In genomic region chr1:133363276-133364021, GRCm38 (mm10) we compare ENCODE assay signal across 8 mouse cellular contexts. TPM values are rescaled to one million over a fixed set of nuclear protein-coding genes. Genes with fewer than 3 reads are reported as not detected.
DNase-seq lines count a peak whose midpoint lies in the region; ATAC-seq and TF ChIP-seq lines count a peak whose summit lies in the region.

Gene Etnk2, plus strand, starts transcription at chr1:133363572.

- intact Hi-C loops in heart, postnatal 36 days (cut with DNase I), result no loop called here

- DNase-seq in ES-CJ7 (ENCODE audit: low read depth, low spot score), result peak; percentile 98
- DNase-seq in cerebellum, adult 11-12 months, result peak; percentile 30
- peak; percentile 82 for DNase-seq in forebrain, postnatal 0 days
- DNase-seq in heart, postnatal 36 days, result peak; percentile 77 to 78
- peak; percentile 56 for DNase-seq in layer of hippocampus, adult 9-11 months
- peak; percentile 69 for DNase-seq in ovary, postnatal 14 days (ENCODE audit: low spot score)
- DNase-seq in thymus, postnatal 4 days, result peak; percentile 70

- H3K4me3 ChIP-seq in forebrain, postnatal 0 days (ENCODE audit: low read depth, low read length), result peak within 1 kb of the TSS; percentile 61
- peak within 1 kb of the TSS; percentile 53 for H3K4me3 ChIP-seq in lung, embryonic 15.5 days

- TF ChIP-seq CTCF in forebrain, postnatal 0 days (IDR thresholded peaks at IDR 0.05; ENCODE audit: low read depth), result no peak

- ATAC-seq in forebrain, postnatal 0 days, result peak; percentile 85
- ATAC-seq in lung, embryonic 15.5 days (ENCODE audit: borderline replicate concordance, extremely low read depth, low FRiP score, low TSS enrichment), result peak; percentile 76

- H3K27ac ChIP-seq in forebrain, postnatal 0 days (ENCODE audit: low read depth, low read length), result 0 out of 2 replicates have a peak within 1 kb of the TSS, but pooled peaks have one; percentile 29
- H3K27ac ChIP-seq in lung, embryonic 15.5 days, result no peak within 1 kb of the TSS

- peak within 1 kb of the TSS; percentile 70 for H3K9ac ChIP-seq in forebrain, postnatal 0 days
- H3K9ac ChIP-seq in lung, embryonic 15.5 days, result peak within 1 kb of the TSS; percentile 38

- 2% methylated on average over 52 of the region's 52 CpGs for WGBS in forebrain, postnatal 0 days
- WGBS in lung, embryonic 15.5 days, result under 1% methylated on average over 52 of the region's 52 CpGs

- H3K4me1 ChIP-seq in forebrain, postnatal 0 days (ENCODE audit: insufficient read depth), result 0 out of 2 replicates have a peak, but pooled peaks cover 3% of the 10 kb centered on the region
- H3K4me1 ChIP-seq in lung, embryonic 15.5 days, result peaks cover 26% of the 10 kb centered on the region

- H3K4me2 ChIP-seq in forebrain, postnatal 0 days (ENCODE audit: low read depth), result peak within 1 kb of the TSS; percentile 90
- peak within 1 kb of the TSS; percentile 94 for H3K4me2 ChIP-seq in lung, embryonic 15.5 days

- H3K27me3 ChIP-seq in forebrain, postnatal 0 days (ENCODE audit: insufficient read depth, low read length), result peaks cover 12% of the 10 kb centered on the region
- H3K27me3 ChIP-seq in lung, embryonic 15.5 days, result peaks cover 42% of the 10 kb centered on the region

- no peaks in the 10 kb centered on the region for H3K36me3 ChIP-seq in forebrain, postnatal 0 days (ENCODE audit: insufficient read depth)
- no peaks in the 10 kb centered on the region for H3K36me3 ChIP-seq in lung, embryonic 15.5 days

- H3K9me3 ChIP-seq in forebrain, postnatal 0 days (ENCODE audit: low read length), result no peaks in the 10 kb centered on the region
- H3K9me3 ChIP-seq in lung, embryonic 15.5 days, result no peaks in the 10 kb centered on the region

RNA-seq across cellular contexts. Expression of gene Etnk2, which starts in this region (rescaled TPM):
- total RNA-seq in forebrain, postnatal 0 days (2014; rRNA removed), result 15.5 and 25.3 TPM in 2 replicates
- polyA plus RNA-seq in forebrain, postnatal 0 days (2015; fragmentation: Nextera tagmentation; extraction: Ambion mirVana), result 10.3 and 17.6 TPM in 2 replicates
- total RNA-seq in heart, postnatal 36 days (2021), result under 1 TPM; 0.38 to 0.50 TPM
- 2.7 and 3.0 TPM in 2 replicates for polyA plus RNA-seq in lung, embryonic 15.5 days (2015; fragmentation: Nextera tagmentation; extraction: Ambion mirVana)

Comparison
In these comparisons a context has a peak if more than half of its experiments do, and no peak if none do; other contexts are left out.
1. RNA of gene Etnk2 (total RNA-seq): 15.5 to 25.3 TPM in forebrain, postnatal 0 days; 0.38 to 0.50 TPM in heart, postnatal 36 days; every median in the first group is over 10 times any median in the second.
2. Peak in DNase-seq in heart, postnatal 36 days; RNA of the gene not detected or under 1 TPM.
3. DNase-seq: peak in every context shown above with its lines; median percentile 98 in ES-CJ7; 82 in forebrain, postnatal 0 days; 78 in heart, postnatal 36 days; 70 in thymus, postnatal 4 days; 69 in ovary, postnatal 14 days; 56 in layer of hippocampus, adult 9-11 months; 30 in cerebellum, adult 11-12 months.